Mouse (Mus musculus) testis, adult 2 months (tissue): Measurements from ENCODE around the gene Olfr875. TPM values are rescaled to one million over a fixed set of nuclear protein-coding genes. Genes with fewer than 3 reads are reported as not detected.

Experiments
- H3K27ac ChIP-seq: fragments of 200-500 bp; 2 replicates; pipeline ENCODE4 v1.5.1; 2012; ENCODE audit warnings: low read depth, low read length; ENCODE audit not compliant: control insufficient read depth, insufficient read depth
- H3K27me3 ChIP-seq: fragments of 200-500 bp; 2 replicates; pipeline ENCODE4 v1.6.1; 2012; ENCODE audit warnings: mild to moderate bottlenecking, low read length, moderate library complexity; ENCODE audit not compliant: control insufficient read depth, insufficient read depth
- H3K36me3 ChIP-seq: fragments of 200-500 bp; 2 replicates; pipeline ENCODE4 v1.6.1; 2012; ENCODE audit warnings: mild to moderate bottlenecking, low read length; ENCODE audit not compliant: control insufficient read depth, insufficient read depth
- H3K4me1 ChIP-seq: fragments of 200-500 bp; 2 replicates; pipeline ENCODE4 v1.6.1; 2012; ENCODE audit warnings: low read length; ENCODE audit not compliant: control insufficient read depth, insufficient read depth
- H3K4me3 ChIP-seq: fragments of 200-500 bp; 2 replicates; pipeline ENCODE4 v1.5.1; 2012; ENCODE audit warnings: low read depth, mild to moderate bottlenecking, low read length, moderate library complexity, mixed read lengths; ENCODE audit not compliant: control insufficient read depth
- CTCF ChIP-seq: fragments of 200-500 bp; IDR thresholded peaks from 2 replicates; pipeline ENCODE4 v1.5.1; 2012; ENCODE audit warnings: low read depth, mild to moderate bottlenecking, inconsistent platforms, low read length, moderate library complexity; ENCODE audit not compliant: control insufficient read depth, insufficient read depth, insufficient replicate concordance
- POLR2A ChIP-seq: fragments of 200-500 bp; IDR thresholded peaks from 2 replicates; pipeline ENCODE4 v1.6.1; 2012; ENCODE audit warnings: low read depth, mild to moderate bottlenecking, inconsistent platforms, low read length, moderate library complexity; ENCODE audit not compliant: control insufficient read depth
- polyA plus RNA-seq: library from polyadenylated mRNA; depleted of rRNA; stranded (reverse); fragments of >200 nt; gene quantifications from 2 replicates; pipeline ENCODE4 v1.2.3, GENCODE M21; 2012; rRNA removed

Gene Olfr875
- 0.17 TPM in 1 of 2 replicates, not detected in the other for polyA plus RNA-seq

DNA sequence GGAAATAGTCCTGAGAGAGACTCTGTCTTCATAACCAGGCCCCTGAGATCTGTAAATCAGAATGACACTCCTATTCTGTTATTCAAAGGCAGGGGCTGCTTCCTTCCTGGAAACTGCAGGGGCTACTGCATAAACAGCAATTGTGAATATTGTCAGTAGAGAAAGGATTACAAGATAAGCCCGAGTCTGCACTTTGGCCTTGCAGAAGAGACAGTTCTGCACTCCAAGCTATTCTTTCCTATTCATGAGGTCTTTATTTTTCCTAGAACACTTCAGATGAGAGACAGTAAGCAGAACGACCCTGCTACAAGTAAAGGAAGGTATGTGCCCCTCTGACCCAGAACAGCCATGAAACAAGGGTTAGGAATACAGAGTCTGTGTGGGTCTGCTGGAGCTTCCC, at the start of gene Olfr875:
TSS of gene Olfr875 (plus strand) at position 99 of the 400 bp plus-strand sequence.
- no peak within 1 kb of the TSS for H3K27ac ChIP-seq
- H3K27me3 ChIP-seq = no peaks in the 10 kb centered on the region
- no peaks in the 10 kb centered on the region for H3K4me1 ChIP-seq
- no peaks in the 10 kb centered on the region for H3K36me3 ChIP-seq
- TF ChIP-seq POLR2A (no peak), CTCF (no peak)
- no peak within 1 kb of the TSS for H3K4me3 ChIP-seq

DNA sequence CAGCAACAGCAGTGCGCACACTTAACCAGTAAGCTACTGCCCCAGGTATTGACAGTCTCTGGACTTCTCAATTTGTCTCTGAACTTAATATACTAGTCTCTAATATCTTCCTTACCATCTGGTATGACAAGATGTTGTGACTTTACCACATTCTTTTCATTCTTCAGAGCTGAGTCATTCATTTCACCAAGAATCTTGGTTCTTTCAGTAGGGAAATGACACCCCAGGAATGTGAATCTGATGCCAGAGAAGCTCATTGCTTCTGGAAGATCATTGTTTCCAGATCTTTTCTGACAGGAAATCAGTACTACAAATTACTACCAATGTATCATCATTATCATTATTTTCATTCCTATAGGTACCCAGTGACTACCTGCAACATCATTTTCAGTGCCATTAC, 37.3 kb upstream of the Olfr875 start:
- no peaks in the 10 kb centered on the region for H3K27me3 ChIP-seq
- TF ChIP-seq POLR2A (no peak), CTCF (no peak)
- no peak overlapping the region for H3K27ac ChIP-seq
- no peaks in the 10 kb centered on the region for H3K4me1 ChIP-seq
- H3K4me3 ChIP-seq = no peak overlapping the region
- no peaks in the 10 kb centered on the region for H3K36me3 ChIP-seq

DNA sequence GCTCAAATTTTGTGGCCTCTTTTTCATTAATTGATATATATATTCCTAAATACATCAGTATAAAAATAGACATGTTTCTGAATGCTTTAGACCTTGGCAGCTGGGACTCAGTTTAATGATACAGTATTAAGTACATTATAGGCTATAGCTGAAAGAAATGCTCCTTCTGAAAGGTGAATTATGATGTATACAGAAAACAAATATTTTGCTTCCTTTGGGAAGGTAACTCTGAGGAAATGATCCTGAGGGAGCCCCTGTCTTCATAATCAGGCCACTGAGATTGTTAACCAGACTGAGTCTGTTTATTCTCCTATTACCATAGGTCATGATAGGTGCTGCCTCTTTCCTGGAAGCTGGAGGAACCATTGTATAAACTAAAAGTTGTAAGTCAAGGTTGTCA, 26.9 kb upstream of the Olfr875 start, which contains the start of gene Olfr874:
TSS of gene Olfr874 (plus strand) at position 301 of the 400 bp plus-strand sequence.
- H3K36me3 ChIP-seq = no peaks in the 10 kb centered on the region
- H3K4me1 ChIP-seq = no peaks in the 10 kb centered on the region
- no peaks in the 10 kb centered on the region for H3K27me3 ChIP-seq
- TF ChIP-seq CTCF (no peak), POLR2A (no peak)
- no peak within 1 kb of the TSS for H3K27ac ChIP-seq
- no peak within 1 kb of the TSS for H3K4me3 ChIP-seq

GRCm38 (mm10) chr9:37750319-37751075, 21.2 kb upstream of the Olfr875 start:
- no peak for TF ChIP-seq POLR2A
- TF ChIP-seq CTCF = no peak
- no peak overlapping the region for H3K27ac ChIP-seq
- no peaks in the 10 kb centered on the region for H3K27me3 ChIP-seq
- no peaks in the 10 kb centered on the region for H3K36me3 ChIP-seq
- H3K4me1 ChIP-seq = peaks cover 2% of the 10 kb centered on the region
- no peak overlapping the region for H3K4me3 ChIP-seq

DNA sequence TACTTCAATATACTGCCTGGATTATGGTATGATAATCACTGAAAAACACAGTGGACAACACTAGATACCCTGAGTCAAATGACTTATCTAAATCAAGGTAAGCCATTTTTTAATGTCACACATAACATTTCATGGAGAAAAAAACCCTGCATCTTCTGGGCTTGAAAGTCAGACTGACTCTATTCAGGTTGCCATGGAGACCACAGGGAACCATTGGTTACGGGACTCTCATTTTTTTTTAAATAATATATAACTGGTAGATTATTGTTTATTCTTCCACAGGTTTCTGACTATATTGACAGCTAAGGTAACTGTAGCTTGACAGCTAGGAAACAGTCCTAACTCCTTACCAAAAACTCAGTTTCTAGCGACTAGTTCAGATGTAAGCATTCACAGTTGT, 20.2 kb upstream of the Olfr875 start:
- H3K4me1 ChIP-seq = peaks cover 2% of the 10 kb centered on the region
- H3K27me3 ChIP-seq = no peaks in the 10 kb centered on the region
- TF ChIP-seq POLR2A = no peak
- no peak for TF ChIP-seq CTCF
- H3K27ac ChIP-seq = no peak overlapping the region
- no peaks in the 10 kb centered on the region for H3K36me3 ChIP-seq
- no peak overlapping the region for H3K4me3 ChIP-seq

- Histone ChIP-seq H3K4me1 (peaks cover 2% of the 10 kb centered on the region), H3K27me3 (no peaks in the 10 kb centered on the region), H3K4me3 (no peak overlapping the region), H3K27ac (no peak overlapping the region), H3K36me3 (no peaks in the 10 kb centered on the region)
- TF ChIP-seq CTCF (no peak), POLR2A (no peak)
These were observed 19.7 kb upstream of the Olfr875 start for GRCm38 (mm10) chr9:37752006-37752405.

GRCm38 (mm10) chr9:37761728-37762127, 9.9 kb upstream of the Olfr875 start:
- no peaks in the 10 kb centered on the region for H3K36me3 ChIP-seq
- no peak overlapping the region for H3K27ac ChIP-seq
- no peak overlapping the region for H3K4me3 ChIP-seq
- TF ChIP-seq POLR2A (no peak), CTCF (no peak)
- no peaks in the 10 kb centered on the region for H3K27me3 ChIP-seq
- H3K4me1 ChIP-seq = no peaks in the 10 kb centered on the region
